Mouse (Mus musculus): ENCODE measurements around the gene AL731706.1.

- TF ChIP-seq POLR2A (IDR thresholded peaks at IDR 0.05; ENCODE audit: extremely low read depth, insufficient read depth, low read length) (no peak), CTCF (IDR thresholded peaks at IDR 0.05; ENCODE audit: extremely low read depth, insufficient read depth, low read length) (no peak)
Measured at GRCm38 (mm10) chr2:136850366-136850765, 40.8 kb downstream of the AL731706.1 start.

Data from cortical plate, adult 2 months (tissue).